Mouse (Mus musculus): ENCODE measurements around the gene Ap1s1. TPM values are rescaled to one million over a fixed set of nuclear protein-coding genes. Genes with fewer than 3 reads are reported as not detected.

The Ap1s1 gene
- polyA plus RNA-seq, 1 experiment from 2014 or later: 175 TPM

- Histone ChIP-seq H3K9ac (replicated peaks; ENCODE audit: low read depth, low read length) (no peak overlapping the region), H3K27ac (ENCODE audit: low read depth, low read length) (no peak overlapping the region), H3K4me3 (ENCODE audit: low read depth, low read length) (no peak overlapping the region), H3K9me3 (ENCODE audit: control insufficient read depth, low read length) (no peaks in the 10 kb centered on the region), H3K36me3 (ENCODE audit: control insufficient read depth, insufficient read depth, low read length) (no peaks in the 10 kb centered on the region), H3K4me2 (ENCODE audit: low read depth, low read length) (no peak overlapping the region), H3K4me1 (ENCODE audit: control insufficient read depth, insufficient read depth, low read length) (0 out of 2 replicates have a peak, but pooled peaks cover 4% of the 10 kb centered on the region), H3K27me3 (ENCODE audit: control insufficient read depth, insufficient read depth, low read length) (no peaks in the 10 kb centered on the region)
- 22% methylated on average over 6 of the region's 6 CpGs for WGBS
- no peak for ATAC-seq (ENCODE audit: low read depth)
Observed at GRCm38 (mm10) chr5:137051125-137051524, 5.2 kb upstream of the Ap1s1 start.

DNA sequence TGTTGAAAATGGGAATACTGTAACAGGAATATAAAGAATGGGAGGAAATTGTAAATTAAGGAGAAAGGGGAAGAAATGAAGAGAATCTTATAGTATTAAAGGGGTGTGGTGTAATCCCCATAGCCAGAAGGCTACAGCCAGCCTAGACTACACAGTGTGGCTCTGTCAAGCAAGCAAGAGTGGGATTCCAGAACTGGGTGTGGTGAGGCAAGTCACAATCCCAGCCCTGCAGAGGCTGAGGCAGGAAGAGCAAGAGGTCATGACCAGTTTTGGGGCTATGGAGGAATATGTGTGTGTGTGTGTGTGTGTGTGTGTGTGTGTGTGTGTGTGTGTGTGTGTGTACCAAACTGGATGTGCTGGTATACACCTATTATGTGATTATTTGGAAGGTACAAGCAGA lies 1.1 kb upstream of the Ap1s1 start:
- Histone ChIP-seq H3K9ac (replicated peaks; ENCODE audit: low read depth, low read length) (no peak overlapping the region), H3K4me1 (ENCODE audit: control insufficient read depth, insufficient read depth, low read length) (peaks cover 9% of the 10 kb centered on the region; the same call in 1 of the 2 replicates), H3K27me3 (ENCODE audit: control insufficient read depth, insufficient read depth, low read length) (no peaks in the 10 kb centered on the region), H3K4me3 (ENCODE audit: low read depth, low read length) (no peak overlapping the region), H3K4me2 (ENCODE audit: low read depth, low read length) (no peak overlapping the region), H3K27ac (ENCODE audit: low read depth, low read length) (no peak overlapping the region), H3K36me3 (ENCODE audit: control insufficient read depth, insufficient read depth, low read length) (0 out of 2 replicates have a peak, but pooled peaks cover 3% of the 10 kb centered on the region), H3K9me3 (ENCODE audit: control insufficient read depth, low read length) (no peaks in the 10 kb centered on the region)
- ATAC-seq (ENCODE audit: low read depth): no peak

GRCm38 (mm10) chr5:137046324-137046718 lies 386 bp upstream of the Ap1s1 start:
- Histone ChIP-seq H3K4me1 (ENCODE audit: control insufficient read depth, insufficient read depth, low read length) (peaks cover 9% of the 10 kb centered on the region; the same call in 1 of the 2 replicates), H3K27ac (ENCODE audit: low read depth, low read length) (no peak overlapping the region; the same call in 1 of the 2 replicates), H3K9me3 (ENCODE audit: control insufficient read depth, low read length) (no peaks in the 10 kb centered on the region), H3K9ac (replicated peaks; ENCODE audit: low read depth, low read length) (no peak overlapping the region), H3K27me3 (ENCODE audit: control insufficient read depth, insufficient read depth, low read length) (no peaks in the 10 kb centered on the region), H3K4me2 (ENCODE audit: low read depth, low read length) (peak overlapping the region; percentile 74), H3K4me3 (ENCODE audit: low read depth, low read length) (peak overlapping the region; percentile 71), H3K36me3 (ENCODE audit: control insufficient read depth, insufficient read depth, low read length) (peaks cover 7% of the 10 kb centered on the region; the same call in 1 of the 2 replicates)
- ATAC-seq (ENCODE audit: low read depth): 0 out of 2 replicates have a peak, but pooled peaks have one; percentile 7
- WGBS: 22% methylated on average over 5 of the region's 5 CpGs

GRCm38 (mm10) chr5:137043997-137044396 lies 1.9 kb downstream of the Ap1s1 start:
- no peak for ATAC-seq (ENCODE audit: low read depth)
- H3K27me3 ChIP-seq (ENCODE audit: control insufficient read depth, insufficient read depth, low read length): no peaks in the 10 kb centered on the region
- H3K9ac ChIP-seq (replicated peaks; ENCODE audit: low read depth, low read length): no peak overlapping the region
- H3K36me3 ChIP-seq (ENCODE audit: control insufficient read depth, insufficient read depth, low read length): peaks cover 20% of the 10 kb centered on the region
- H3K27ac ChIP-seq (ENCODE audit: low read depth, low read length): no peak overlapping the region
- H3K4me2 ChIP-seq (ENCODE audit: low read depth, low read length): no peak overlapping the region
- no peaks in the 10 kb centered on the region for H3K9me3 ChIP-seq (ENCODE audit: control insufficient read depth, low read length)
- H3K4me3 ChIP-seq (ENCODE audit: low read depth, low read length): no peak overlapping the region
- 96% methylated on average over 7 of the region's 7 CpGs for WGBS
- H3K4me1 ChIP-seq (ENCODE audit: control insufficient read depth, insufficient read depth, low read length): peaks cover 9% of the 10 kb centered on the region; the same call in 1 of the 2 replicates

- H3K27me3 ChIP-seq (ENCODE audit: control insufficient read depth, insufficient read depth, low read length): no peaks in the 10 kb centered on the region
- H3K4me2 ChIP-seq (ENCODE audit: low read depth, low read length): no peak overlapping the region
- ATAC-seq (ENCODE audit: low read depth): no peak
- WGBS: 90% methylated on average over 10 of the region's 10 CpGs
- H3K9ac ChIP-seq (replicated peaks; ENCODE audit: low read depth, low read length): no peak overlapping the region
- no peak overlapping the region for H3K4me3 ChIP-seq (ENCODE audit: low read depth, low read length)
- H3K4me1 ChIP-seq (ENCODE audit: control insufficient read depth, insufficient read depth, low read length): peaks cover 8% of the 10 kb centered on the region; the same call in 1 of the 2 replicates
- no peaks in the 10 kb centered on the region for H3K9me3 ChIP-seq (ENCODE audit: control insufficient read depth, low read length)
- no peak overlapping the region for H3K27ac ChIP-seq (ENCODE audit: low read depth, low read length)
- peaks cover 41% of the 10 kb centered on the region for H3K36me3 ChIP-seq (ENCODE audit: control insufficient read depth, insufficient read depth, low read length)
Observed at GRCm38 (mm10) chr5:137041442-137041841, 4.5 kb downstream of the Ap1s1 start.

DNA sequence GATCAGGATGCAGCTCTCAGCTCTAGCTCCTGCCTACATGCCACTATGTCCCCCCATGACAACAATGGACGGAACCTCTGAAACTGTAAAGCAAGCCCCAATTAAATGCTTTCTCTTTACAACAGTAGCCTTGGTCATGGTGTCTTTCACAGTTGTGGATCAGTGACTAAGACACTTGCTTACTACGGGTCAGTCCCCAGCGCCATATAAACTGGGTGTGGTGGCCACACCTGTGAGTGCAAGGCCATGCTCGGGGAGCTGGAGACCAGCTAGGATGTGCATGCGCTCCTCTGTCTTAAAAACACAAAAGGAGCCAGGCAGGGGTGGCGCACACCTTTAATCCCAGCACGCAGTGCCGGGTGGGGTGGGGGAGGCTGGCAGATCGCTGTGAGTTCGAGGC lies 6.5 kb downstream of the Ap1s1 start:
- no peak overlapping the region for H3K4me3 ChIP-seq (ENCODE audit: low read depth, low read length)
- 95% methylated on average over 10 of the region's 10 CpGs for WGBS
- ATAC-seq (ENCODE audit: low read depth): no peak
- H3K4me1 ChIP-seq (ENCODE audit: control insufficient read depth, insufficient read depth, low read length): no peaks in the 10 kb centered on the region
- H3K9me3 ChIP-seq (ENCODE audit: control insufficient read depth, low read length): no peaks in the 10 kb centered on the region
- no peak overlapping the region for H3K4me2 ChIP-seq (ENCODE audit: low read depth, low read length)
- no peaks in the 10 kb centered on the region for H3K27me3 ChIP-seq (ENCODE audit: control insufficient read depth, insufficient read depth, low read length)
- H3K27ac ChIP-seq (ENCODE audit: low read depth, low read length): no peak overlapping the region
- H3K36me3 ChIP-seq (ENCODE audit: control insufficient read depth, insufficient read depth, low read length): peaks cover 45% of the 10 kb centered on the region
- no peak overlapping the region for H3K9ac ChIP-seq (replicated peaks; ENCODE audit: low read depth, low read length)

DNA sequence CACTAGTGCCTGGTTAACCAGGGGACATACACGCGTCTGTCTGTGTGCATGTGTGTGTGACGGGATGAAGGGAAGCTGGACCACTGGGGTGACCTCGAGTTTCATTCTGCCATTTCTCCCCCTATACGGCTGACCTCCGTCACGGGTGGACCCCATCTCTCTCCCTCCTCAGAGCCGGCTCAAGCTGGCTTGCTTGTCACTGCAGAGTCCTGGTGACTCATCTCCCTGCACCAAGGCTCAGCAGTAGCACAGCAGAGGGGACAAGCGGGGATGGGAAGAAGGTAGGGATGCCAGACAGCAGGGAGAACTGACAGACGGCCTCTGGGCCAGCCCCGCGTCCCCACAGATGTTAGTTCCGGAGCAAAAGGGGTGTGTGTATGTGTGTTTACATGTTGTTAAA lies 9.7 kb downstream of the Ap1s1 start:
- H3K9ac ChIP-seq (replicated peaks; ENCODE audit: low read depth, low read length): no peak overlapping the region
- H3K27ac ChIP-seq (ENCODE audit: low read depth, low read length): no peak overlapping the region
- H3K4me1 ChIP-seq (ENCODE audit: control insufficient read depth, insufficient read depth, low read length): peaks cover 9% of the 10 kb centered on the region; the same call in 1 of the 2 replicates
- H3K36me3 ChIP-seq (ENCODE audit: control insufficient read depth, insufficient read depth, low read length): peaks cover 38% of the 10 kb centered on the region
- no peak overlapping the region for H3K4me2 ChIP-seq (ENCODE audit: low read depth, low read length)
- WGBS: 86% methylated on average over 13 of the region's 13 CpGs
- H3K4me3 ChIP-seq (ENCODE audit: low read depth, low read length): no peak overlapping the region
- ATAC-seq (ENCODE audit: low read depth): no peak
- H3K27me3 ChIP-seq (ENCODE audit: control insufficient read depth, insufficient read depth, low read length): peaks cover 7% of the 10 kb centered on the region
- H3K9me3 ChIP-seq (ENCODE audit: control insufficient read depth, low read length): no peaks in the 10 kb centered on the region

GRCm38 (mm10) chr5:137032641-137033074 lies 13.3 kb downstream of the Ap1s1 start:
- Histone ChIP-seq H3K4me3 (ENCODE audit: low read depth, low read length) (peak overlapping the region; percentile 46), H3K9me3 (ENCODE audit: control insufficient read depth, low read length) (no peaks in the 10 kb centered on the region), H3K4me1 (ENCODE audit: control insufficient read depth, insufficient read depth, low read length) (peaks cover 18% of the 10 kb centered on the region), H3K36me3 (ENCODE audit: control insufficient read depth, insufficient read depth, low read length) (peaks cover 16% of the 10 kb centered on the region), H3K27me3 (ENCODE audit: control insufficient read depth, insufficient read depth, low read length) (peaks cover 33% of the 10 kb centered on the region), H3K9ac (replicated peaks; ENCODE audit: low read depth, low read length) (peak overlapping the region; percentile 55), H3K27ac (ENCODE audit: low read depth, low read length) (0 out of 2 replicates have a peak overlapping the region, but pooled peaks have one; percentile 12), H3K4me2 (ENCODE audit: low read depth, low read length) (peak overlapping the region; percentile 100)
- ATAC-seq (ENCODE audit: low read depth): peak; percentile 59; the same call in 1 of the 2 replicates
- WGBS: under 1% methylated on average over 42 of the region's 49 CpGs

- peak overlapping the region; percentile 46 for H3K4me3 ChIP-seq (ENCODE audit: low read depth, low read length)
- peaks cover 36% of the 10 kb centered on the region for H3K27me3 ChIP-seq (ENCODE audit: control insufficient read depth, insufficient read depth, low read length)
- no peak overlapping the region for H3K27ac ChIP-seq (ENCODE audit: low read depth, low read length)
- H3K9me3 ChIP-seq (ENCODE audit: control insufficient read depth, low read length): no peaks in the 10 kb centered on the region
- peaks cover 18% of the 10 kb centered on the region for H3K4me1 ChIP-seq (ENCODE audit: control insufficient read depth, insufficient read depth, low read length)
- H3K36me3 ChIP-seq (ENCODE audit: control insufficient read depth, insufficient read depth, low read length): peaks cover 9% of the 10 kb centered on the region
- no peak for ATAC-seq (ENCODE audit: low read depth)
- WGBS: 5% methylated on average over 30 of the region's 33 CpGs
- H3K9ac ChIP-seq (replicated peaks; ENCODE audit: low read depth, low read length): peak overlapping the region; percentile 55
- H3K4me2 ChIP-seq (ENCODE audit: low read depth, low read length): peak overlapping the region; percentile 100
Observed at GRCm38 (mm10) chr5:137032033-137032421, 13.9 kb downstream of the Ap1s1 start.

Data from neural tube, embryonic 14.5 days (tissue).